Mouse (Mus musculus) midbrain, embryonic 10.5 days (tissue): ENCODE data around the gene Ndufaf2. TPM values are rescaled to one million over a fixed set of nuclear protein-coding genes. Genes with fewer than 3 reads are reported as not detected.
A peak's percentile ranks its signal among the peaks of the same experiment; 100 is the strongest.

ENCODE experiments used
- DNase-seq: peaks from one replicate; pipeline ENCODE4 v3.0.0-alpha.2; 2017; ENCODE audit warnings: low spot score
- H3K27ac ChIP-seq: fragments of 300-500 bp; sonication (generic); replicated peaks from 2 replicates; pipeline ENCODE4 v1.5.1; 2016; ENCODE audit warnings: mild to moderate bottlenecking
- H3K27me3 ChIP-seq: fragments of 300-500 bp; sonication (generic); 2 replicates; pipeline ENCODE4 v1.6.1; 2016; ENCODE audit warnings: low read depth, mild to moderate bottlenecking; ENCODE audit not compliant: poor library complexity, severe bottlenecking
- H3K36me3 ChIP-seq: fragments of 300-500 bp; sonication (generic); 2 replicates; pipeline ENCODE4 v1.6.1; 2016; ENCODE audit warnings: mild to moderate bottlenecking, moderate library complexity
- H3K4me1 ChIP-seq: fragments of 300-500 bp; sonication (generic); 2 replicates; pipeline ENCODE4 v1.6.1; 2016
- H3K4me3 ChIP-seq: fragments of 300-500 bp; sonication (generic); 2 replicates; pipeline ENCODE4 v1.5.1; 2016; ENCODE audit warnings: mild to moderate bottlenecking, moderate library complexity
- H3K9me3 ChIP-seq: fragments of 300-500 bp; sonication (generic); replicated peaks from 2 replicates; pipeline ENCODE4 v1.6.1; 2016; ENCODE audit warnings: mild to moderate bottlenecking
- WGBS: fragments of 180-500 bp; shearing (Covaris S2); methylation state at CpG from one replicate; pipeline ENCODE4 v1.1.7; 2016; 5-methylcytosine and 5-hydroxymethylcytosine counted together
- polyA plus RNA-seq: library from polyadenylated mRNA; unstranded; fragments of >200 nt; fragmentation: Nextera tagmentation; extraction: Ambion mirVana; gene quantifications from 2 replicates; pipeline ENCODE4 v1.2.1, GENCODE M21; 2016

The Ndufaf2 gene
- polyA plus RNA-seq, 1 experiment from 2014 or later, result 88.9 TPM

- Histone ChIP-seq H3K36me3 (peaks cover 25% of the 10 kb centered on the region), H3K27me3 (no peaks in the 10 kb centered on the region), H3K4me1 (peaks cover 4% of the 10 kb centered on the region), H3K9me3 (no peaks in the 10 kb centered on the region), H3K27ac (no peak overlapping the region), H3K4me3 (no peak overlapping the region)
- WGBS, result 92% methylated on average over 3 of the region's 3 CpGs
- no peak for DNase-seq
Observed at GRCm38 (mm10) chr13:108164621-108165020, 6.2 kb upstream of the Ndufaf2 start.

GRCm38 (mm10) chr13:108163912-108164311, 5.5 kb upstream of the Ndufaf2 start:
- Histone ChIP-seq H3K36me3 (peaks cover 20% of the 10 kb centered on the region), H3K4me3 (no peak overlapping the region), H3K4me1 (peaks cover 10% of the 10 kb centered on the region), H3K27me3 (no peaks in the 10 kb centered on the region), H3K27ac (no peak overlapping the region), H3K9me3 (no peaks in the 10 kb centered on the region)
- DNase-seq, result no peak
- 94% methylated on average over 9 of the region's 9 CpGs for WGBS

GRCm38 (mm10) chr13:108159963-108160362, 1.5 kb upstream of the Ndufaf2 start:
- Histone ChIP-seq H3K4me3 (peak overlapping the region; percentile 92), H3K27ac (no peak overlapping the region), H3K9me3 (no peaks in the 10 kb centered on the region), H3K27me3 (no peaks in the 10 kb centered on the region), H3K4me1 (peaks cover 17% of the 10 kb centered on the region), H3K36me3 (peaks cover 20% of the 10 kb centered on the region)
- no peak for DNase-seq
- 73% methylated on average over 7 of the region's 7 CpGs for WGBS

- H3K4me3 ChIP-seq, result peak overlapping the region; percentile 92
- 7% methylated on average over 8 of the region's 8 CpGs for WGBS
- H3K27me3 ChIP-seq, result no peaks in the 10 kb centered on the region
- H3K4me1 ChIP-seq, result peaks cover 17% of the 10 kb centered on the region
- H3K36me3 ChIP-seq, result peaks cover 20% of the 10 kb centered on the region
- DNase-seq, result no peak
- H3K27ac ChIP-seq, result peak overlapping the region; percentile 84
- H3K9me3 ChIP-seq, result no peaks in the 10 kb centered on the region
Observed at GRCm38 (mm10) chr13:108159241-108159575, 785 bp upstream of the Ndufaf2 start.

GRCm38 (mm10) chr13:108157732-108158464, 525 bp downstream of the Ndufaf2 start:
- Histone ChIP-seq H3K27me3 (no peaks in the 10 kb centered on the region), H3K4me1 (peaks cover 17% of the 10 kb centered on the region), H3K4me3 (peak overlapping the region; percentile 92), H3K36me3 (peaks cover 14% of the 10 kb centered on the region), H3K9me3 (no peaks in the 10 kb centered on the region), H3K27ac (peak overlapping the region; percentile 84)
- 2% methylated on average over 38 of the region's 42 CpGs for WGBS
- DNase-seq, result peak; percentile 31

- H3K4me3 ChIP-seq, result peak overlapping the region; percentile 92
- WGBS, result 84% methylated on average over 2 of the region's 2 CpGs
- no peaks in the 10 kb centered on the region for H3K9me3 ChIP-seq
- no peak for DNase-seq
- H3K27me3 ChIP-seq, result no peaks in the 10 kb centered on the region
- no peak overlapping the region for H3K27ac ChIP-seq
- peaks cover 12% of the 10 kb centered on the region for H3K36me3 ChIP-seq
- peaks cover 17% of the 10 kb centered on the region for H3K4me1 ChIP-seq
Observed at GRCm38 (mm10) chr13:108157156-108157555, 1.3 kb downstream of the Ndufaf2 start.

GRCm38 (mm10) chr13:108152650-108153372, 5.6 kb downstream of the Ndufaf2 start:
- H3K4me3 ChIP-seq, result no peak overlapping the region
- H3K36me3 ChIP-seq, result no peaks in the 10 kb centered on the region
- no peaks in the 10 kb centered on the region for H3K27me3 ChIP-seq
- whole genome bisulfite sequencing, result 71% methylated on average over 8 of the region's 8 CpGs
- peaks cover 7% of the 10 kb centered on the region for H3K4me1 ChIP-seq
- H3K27ac ChIP-seq, result no peak overlapping the region
- peak; percentile 20 for DNase-seq
- H3K9me3 ChIP-seq, result no peaks in the 10 kb centered on the region

GRCm38 (mm10) chr13:108151782-108152181, 6.6 kb downstream of the Ndufaf2 start:
- H3K4me3 ChIP-seq, result no peak overlapping the region
- H3K36me3 ChIP-seq, result 0 out of 2 replicates have a peak, but pooled peaks cover 4% of the 10 kb centered on the region
- no peaks in the 10 kb centered on the region for H3K9me3 ChIP-seq
- no peak overlapping the region for H3K27ac ChIP-seq
- no peaks in the 10 kb centered on the region for H3K27me3 ChIP-seq
- no peaks in the 10 kb centered on the region for H3K4me1 ChIP-seq
- no peak for DNase-seq

GRCm38 (mm10) chr13:108144086-108144485, 14.3 kb downstream of the Ndufaf2 start:
- H3K9me3 ChIP-seq, result no peaks in the 10 kb centered on the region
- H3K4me1 ChIP-seq, result no peaks in the 10 kb centered on the region
- H3K27ac ChIP-seq, result no peak overlapping the region
- H3K4me3 ChIP-seq, result no peak overlapping the region
- no peak for DNase-seq
- no peaks in the 10 kb centered on the region for H3K27me3 ChIP-seq
- WGBS, result 94% methylated on average over 8 of the region's 8 CpGs
- 0 out of 2 replicates have a peak, but pooled peaks cover 4% of the 10 kb centered on the region for H3K36me3 ChIP-seq

GRCm38 (mm10) chr13:108138403-108138977, 19.9 kb downstream of the Ndufaf2 start:
- 93% methylated on average over 5 of the region's 5 CpGs for WGBS
- no peak overlapping the region for H3K27ac ChIP-seq
- no peaks in the 10 kb centered on the region for H3K9me3 ChIP-seq
- H3K36me3 ChIP-seq, result no peaks in the 10 kb centered on the region
- H3K4me3 ChIP-seq, result no peak overlapping the region
- no peaks in the 10 kb centered on the region for H3K27me3 ChIP-seq
- DNase-seq, result no peak
- H3K4me1 ChIP-seq, result peaks cover 4% of the 10 kb centered on the region; the same call in 1 of the 2 replicates

GRCm38 (mm10) chr13:108135617-108136016, 22.8 kb downstream of the Ndufaf2 start:
- Histone ChIP-seq H3K27me3 (no peaks in the 10 kb centered on the region), H3K27ac (no peak overlapping the region), H3K4me1 (peaks cover 10% of the 10 kb centered on the region; the same call in 1 of the 2 replicates), H3K4me3 (no peak overlapping the region), H3K9me3 (no peaks in the 10 kb centered on the region), H3K36me3 (no peaks in the 10 kb centered on the region)
- DNase-seq, result no peak
- 79% methylated on average over 6 of the region's 6 CpGs for WGBS

- WGBS, result 75% methylated on average over 6 of the region's 6 CpGs
- Histone ChIP-seq H3K27me3 (no peaks in the 10 kb centered on the region), H3K27ac (no peak overlapping the region), H3K9me3 (no peaks in the 10 kb centered on the region), H3K4me1 (peaks cover 10% of the 10 kb centered on the region; the same call in 1 of the 2 replicates), H3K4me3 (no peak overlapping the region), H3K36me3 (no peaks in the 10 kb centered on the region)
- DNase-seq, result no peak
Observed at GRCm38 (mm10) chr13:108132031-108132819, 26.2 kb downstream of the Ndufaf2 start.
